Mouse (Mus musculus) myocyte (in vitro differentiated cells): Measurements from ENCODE around the gene 9130409I23Rik.

ENCODE experiments used
- CEBPB ChIP-seq: IDR thresholded peaks from 2 replicates; pipeline ENCODE4 v1.6.1; 2011; ENCODE audit warnings: mild to moderate bottlenecking, moderate library complexity; ENCODE audit not compliant: poor library complexity, insufficient read depth, severe bottlenecking
- MYOG ChIP-seq, 3 experiments: IDR thresholded peaks; one replicate each; pipeline ENCODE4 v1.6.1; 2011; ENCODE audit warnings: control low read depth in 2 of 3, low read depth in 2 of 3, mild to moderate bottlenecking in 2 of 3; ENCODE audit not compliant: insufficient read length in 2 of 3, control insufficient read depth in 1 of 3, insufficient read depth in 1 of 3
- POLR2A ChIP-seq: IDR thresholded peaks from one replicate; pipeline ENCODE4 v1.6.1; 2011; ENCODE audit warnings: low read depth, mild to moderate bottlenecking, control low read depth, moderate library complexity; ENCODE audit not compliant: insufficient read length
- POLR2AphosphoS2 ChIP-seq: IDR thresholded peaks from one replicate; pipeline ENCODE4 v1.6.1; 2011; ENCODE audit warnings: low read depth, control low read depth; ENCODE audit not compliant: insufficient read length

- TF ChIP-seq POLR2A = no peak
- TF ChIP-seq MYOG (IDR thresholded peaks at IDR 0.05; ENCODE audit: control insufficient read depth in 1 of 3, insufficient read depth in 1 of 3, insufficient read length in 2 of 3, low read depth in 2 of 3) = no peak
- TF ChIP-seq CEBPB = no peak
- no peak for TF ChIP-seq POLR2AphosphoS2
Observed at GRCm38 (mm10) chr1:181039652-181040051, 11.4 kb upstream of the 9130409I23Rik start.
